Mouse (Mus musculus) olfactory bulb, adult 2 months (tissue): Measurements from ENCODE around the gene Cpe.

Experiments
- CTCF ChIP-seq: fragments of 200-500 bp; IDR thresholded peaks from 2 replicates; pipeline ENCODE4 v1.5.1; 2012; ENCODE audit warnings: low read depth, mild to moderate bottlenecking, low read length, moderate library complexity; ENCODE audit not compliant: insufficient read depth
- POLR2A ChIP-seq: fragments of 200-500 bp; IDR thresholded peaks from 2 replicates; pipeline ENCODE4 v1.6.1; 2012; ENCODE audit warnings: mild to moderate bottlenecking, low read depth, low read length, moderate library complexity; ENCODE audit not compliant: insufficient read depth

DNA sequence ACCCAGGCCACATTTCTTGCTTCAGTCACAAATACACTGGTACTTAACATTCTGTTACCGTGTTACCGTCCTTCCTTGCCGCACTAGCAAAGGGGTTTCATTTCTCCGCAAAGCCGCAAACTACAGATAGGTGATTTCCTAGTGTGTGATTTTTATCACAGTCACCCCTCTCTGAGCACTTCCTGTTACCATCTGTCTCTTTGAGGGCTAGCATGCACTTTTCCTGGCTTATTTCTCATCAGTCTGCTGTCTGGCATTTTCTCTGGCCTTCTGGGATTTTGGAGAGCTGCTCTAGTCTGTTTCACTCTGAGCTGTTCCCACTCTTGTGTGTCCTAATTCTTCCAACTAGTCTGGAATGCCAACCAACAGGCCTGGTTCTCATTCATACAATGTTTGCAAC is 33.8 kb downstream of the Cpe start:
- TF ChIP-seq POLR2A (no peak), CTCF (no peak)
